Mouse (Mus musculus) gastrocnemius, adult 2 months (tissue): ENCODE measurements at regions not wholly inside any gene's neighbourhood (a gene's known extent, or its start where the extent isn't known, plus 50 kb on each side); places are given as distances from the start of the nearest gene placed in this dataset.
"Not testable (repeated sequence)": the region's sequence is repeated elsewhere in the genome, so short reads cannot be mapped to it uniquely, and the experiment has no call there.

Experiments
- DNase-seq: peaks from one replicate; pipeline ENCODE4 v3.0.0; 2022
- H3K27ac ChIP-seq: fragments of 200-600 bp; 2 replicates; pipeline ENCODE4 v1.8.1; 2022; ENCODE audit warnings: mild to moderate bottlenecking
- H3K4me3 ChIP-seq: fragments of 200-600 bp; 2 replicates; pipeline ENCODE4 v1.8.1; 2022; ENCODE audit warnings: mild to moderate bottlenecking, moderate library complexity
- CTCF ChIP-seq: fragments of 200-600 bp; IDR thresholded peaks from 2 replicates; pipeline ENCODE4 v1.8.1; 2022; ENCODE audit warnings: antibody characterized with exemption, mild to moderate bottlenecking, moderate library complexity
- intact Hi-C: fragments of 180-260 bp; cut with DNase I; formaldehyde crosslinking; loops from one replicate; pipeline ENCODE4 v1.15.1; 2025

DNA sequence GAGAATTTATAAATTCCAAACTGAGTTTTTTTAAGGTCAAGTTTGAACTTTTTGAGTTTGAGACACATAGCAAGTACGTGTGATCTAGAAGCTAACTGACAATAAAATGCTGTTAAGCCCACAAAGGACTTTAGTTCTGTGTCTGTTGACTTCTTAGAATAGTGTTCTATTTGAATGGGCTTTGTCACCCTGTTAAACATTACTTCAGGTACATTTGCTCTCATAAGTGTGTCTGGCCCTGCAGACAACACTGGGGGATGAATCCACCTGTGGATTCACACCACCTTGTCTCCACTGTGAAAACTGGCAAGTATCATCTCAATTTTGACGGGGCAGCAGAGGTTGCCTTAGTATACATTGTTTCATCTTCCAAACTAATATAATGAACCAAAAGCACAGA, 70.5 kb upstream of the Tcerg1l start:
- DNase-seq: no peak
- Histone ChIP-seq H3K4me3 (no peak overlapping the region), H3K27ac (no peak overlapping the region)
- intact Hi-C loops: no loop called here
- TF ChIP-seq CTCF: no peak

DNA sequence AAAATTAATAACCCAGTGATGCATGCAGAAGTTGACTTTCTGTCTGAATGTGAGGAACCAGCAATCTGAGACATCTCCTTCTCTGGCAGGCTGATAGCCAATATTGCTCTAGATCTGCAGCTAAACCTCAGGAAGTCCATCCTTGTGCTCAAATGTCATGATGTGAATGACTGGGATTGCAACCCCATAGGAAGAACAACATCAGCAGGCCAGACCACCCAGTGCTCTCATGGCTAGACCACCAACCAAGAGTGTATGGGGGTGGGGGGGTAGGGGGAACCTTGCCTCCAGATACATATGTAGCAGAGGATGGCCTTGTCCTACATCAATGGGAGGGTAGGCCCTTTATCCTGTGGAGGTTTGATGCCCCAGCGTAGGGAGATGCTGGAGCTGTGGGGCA, 69.9 kb upstream of the Tcerg1l start:
- no peak for DNase-seq
- TF ChIP-seq CTCF: no peak
- intact Hi-C loops: no loop called here
- H3K4me3 ChIP-seq: no peak overlapping the region
- H3K27ac ChIP-seq: no peak overlapping the region

DNA sequence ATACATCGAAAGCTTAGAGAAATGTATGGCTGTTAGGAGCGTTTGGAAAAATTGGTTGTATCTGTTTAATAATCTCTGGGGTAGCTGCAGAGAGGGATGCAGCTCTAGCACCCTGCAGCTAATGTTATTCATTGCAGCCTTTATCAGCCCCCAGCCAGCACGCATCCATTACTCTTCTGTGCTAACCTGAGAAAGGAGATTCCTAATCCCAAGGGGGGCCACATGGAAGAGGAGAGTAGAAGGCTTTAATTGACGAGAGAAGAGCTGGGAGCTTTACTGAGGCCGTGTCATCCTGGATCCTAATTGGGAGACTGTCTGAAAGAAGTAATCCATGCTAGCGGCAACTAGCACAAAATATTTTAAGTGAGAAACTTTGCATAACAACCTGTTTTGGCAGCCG, 60.4 kb upstream of the Tcerg1l start:
- H3K4me3 ChIP-seq: no peak overlapping the region
- intact Hi-C loops: no loop called here
- no peak for TF ChIP-seq CTCF
- no peak overlapping the region for H3K27ac ChIP-seq
- no peak for DNase-seq

DNA sequence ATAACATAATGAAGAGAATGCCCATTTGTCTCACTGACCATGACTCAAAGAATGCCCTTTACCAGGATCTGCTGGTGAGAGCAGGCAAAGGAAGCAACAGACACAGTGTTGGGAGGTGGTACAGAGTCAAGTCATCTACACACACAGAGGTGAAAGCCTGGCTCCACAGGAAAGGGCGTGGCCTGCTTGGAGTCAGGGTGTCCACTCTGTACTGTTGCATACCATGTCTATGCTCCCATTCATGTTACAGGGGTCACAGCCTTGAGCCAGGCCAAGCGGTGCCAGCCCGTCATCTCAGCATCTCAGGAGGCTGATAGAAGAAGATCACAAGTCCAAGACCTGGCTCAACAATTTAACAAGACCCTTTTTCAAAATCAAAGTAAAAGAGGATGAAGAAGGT, 57.8 kb upstream of the Tcerg1l start:
- no peak for TF ChIP-seq CTCF
- Histone ChIP-seq H3K4me3 (no peak overlapping the region), H3K27ac (no peak overlapping the region)
- no peak for DNase-seq
- intact Hi-C loops: no loop called here

DNA sequence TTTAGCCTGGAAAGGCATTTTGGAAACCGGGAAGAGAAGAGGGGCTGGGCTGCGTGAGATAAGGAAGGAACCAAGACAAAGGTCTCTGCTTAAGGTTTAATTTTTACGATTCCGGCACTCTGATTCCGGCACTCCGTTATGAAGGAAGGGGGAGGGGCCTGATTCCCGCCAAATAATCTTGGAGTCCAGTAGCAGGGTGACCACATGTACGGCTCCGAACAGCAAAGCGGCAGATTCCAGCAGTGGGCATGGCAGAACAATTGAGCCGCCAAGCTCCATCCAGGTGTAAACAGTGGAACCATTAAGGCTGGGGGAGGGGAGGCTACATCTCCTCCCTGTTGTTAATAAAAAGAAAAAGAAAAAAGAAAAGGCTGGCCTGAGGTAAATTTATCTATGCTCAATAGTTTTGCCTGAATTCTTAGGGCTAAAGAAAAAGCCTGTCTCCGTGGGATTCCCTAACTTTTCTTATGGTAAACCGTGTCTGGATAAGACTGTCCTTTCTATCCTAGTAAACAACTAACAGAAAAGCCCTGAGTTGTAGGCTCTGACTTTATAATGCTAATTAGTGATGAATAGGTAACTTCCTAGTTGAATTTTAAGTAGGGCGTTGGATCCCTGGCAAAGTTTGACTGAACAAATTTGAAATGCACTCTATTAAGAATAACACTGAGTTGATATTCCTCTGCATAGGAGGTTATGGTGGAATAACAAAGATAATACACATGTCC, 57.1 kb upstream of the Tcerg1l start:
- H3K4me3 ChIP-seq, DNase-seq, intact Hi-C loops, H3K27ac ChIP-seq: not testable (repeated sequence)

DNA sequence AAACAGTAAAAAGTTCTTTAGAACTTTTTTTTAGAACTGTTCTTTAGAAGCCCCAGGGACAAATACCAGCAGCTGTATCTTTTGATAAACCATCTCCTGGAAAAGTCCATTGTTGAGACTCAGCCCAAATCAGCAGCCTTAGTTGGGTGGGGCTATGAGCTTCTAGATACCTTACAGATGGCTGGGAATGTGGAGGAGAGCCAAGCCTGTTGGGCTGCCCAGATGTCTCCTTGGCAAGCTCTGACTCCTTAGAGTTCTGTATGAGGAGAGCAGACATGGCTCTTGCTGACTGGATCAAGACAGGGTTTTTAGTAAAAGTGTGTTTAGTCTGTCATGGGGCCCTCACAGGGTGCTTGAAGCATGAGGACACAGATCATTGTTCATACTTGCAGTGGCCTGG, 53.8 kb upstream of the Tcerg1l start:
- no peak for DNase-seq
- no peak for TF ChIP-seq CTCF
- intact Hi-C loops: no loop called here

DNA sequence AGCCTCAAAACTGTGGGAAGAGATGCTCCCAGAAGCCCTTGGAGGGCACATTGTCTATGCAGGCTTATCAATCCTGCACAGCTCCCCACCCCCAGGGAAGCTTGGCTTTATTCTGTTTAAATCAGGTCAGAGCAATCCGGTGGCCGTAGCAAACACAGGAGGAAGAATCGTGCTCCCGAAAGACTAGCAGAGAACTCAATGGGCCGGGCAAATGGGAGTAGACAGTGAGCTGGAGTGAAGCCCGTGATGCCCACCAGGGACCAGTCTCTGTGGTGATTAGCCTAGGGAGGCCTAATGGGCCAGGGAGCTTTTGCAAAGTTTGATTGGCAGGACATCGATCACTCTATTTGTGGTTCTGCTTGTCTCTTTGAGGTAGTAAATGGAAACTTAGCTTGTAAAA, 51.0 kb upstream of the Tcerg1l start:
- Histone ChIP-seq H3K27ac (no peak overlapping the region), H3K4me3 (no peak overlapping the region)
- DNase-seq: no peak
- no peak for TF ChIP-seq CTCF
- intact Hi-C loops: no loop called here

More for the DNA sequence above, 53.8 kb upstream of the Tcerg1l start:
- Histone ChIP-seq H3K4me3 (no peak overlapping the region), H3K27ac (no peak overlapping the region)
